Mouse (Mus musculus) kidney, adult 2 months (tissue): ENCODE data around the gene Eef1akmt2.

Source experiments
- CTCF ChIP-seq: fragments of 200-500 bp; conservative IDR thresholded peaks from 2 replicates; pipeline ENCODE4 v1.5.1; 2011; ENCODE audit warnings: low read depth, mild to moderate bottlenecking, control low read depth, low read length, moderate library complexity, mixed read lengths; ENCODE audit not compliant: insufficient read depth, insufficient read length
- POLR2A ChIP-seq: fragments of 200-500 bp; IDR thresholded peaks from one replicate; pipeline ENCODE4 v1.6.1; 2011; ENCODE audit warnings: low read depth, low read length, control low read depth

DNA sequence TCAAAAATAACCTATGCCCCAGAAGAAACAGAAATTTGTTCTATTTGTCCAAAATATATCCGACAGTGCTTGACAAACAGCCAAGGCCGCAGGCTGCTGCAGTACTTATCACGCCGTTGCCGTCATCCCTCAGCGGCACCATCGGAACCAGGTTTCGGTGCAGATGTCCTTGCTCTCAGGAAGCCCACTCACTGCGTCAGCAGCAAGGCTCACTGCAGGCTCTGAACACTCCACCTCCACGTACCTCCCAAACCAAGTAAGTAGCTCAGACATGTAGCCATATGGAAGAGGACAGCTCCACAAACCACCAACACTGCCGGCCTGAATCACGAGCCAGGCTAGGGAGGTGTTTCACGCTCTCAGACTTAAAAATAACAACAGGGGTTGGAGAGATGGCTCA is 63.6 kb downstream of the Eef1akmt2 start:
- no peak for TF ChIP-seq POLR2A
- no peak for TF ChIP-seq CTCF
